Mouse (Mus musculus) fibroblast of lung, adult 2 months (primary cell): ENCODE results near the gene Snapin.
A peak's percentile ranks its signal among the peaks of the same experiment; 100 is the strongest.

Source experiments
- DNase-seq: peaks from one replicate; pipeline ENCODE4 v3.0.0-alpha.2; 2011; ENCODE audit warnings: low read depth

Gene Snapin

GRCm38 (mm10) chr3:90490696-90491256, at the start of gene Snapin:
Gene Snapin, minus strand, starts transcription at chr3:90491033.
- peak; percentile 89 for DNase-seq

GRCm38 (mm10) chr3:90537905-90538296, 47.1 kb upstream of the Snapin start:
- DNase-seq: no peak

GRCm38 (mm10) chr3:90537141-90537904, 46.5 kb upstream of the Snapin start, which contains the start of gene S100a16:
Gene S100a16, plus strand, starts transcription at chr3:90537254.
- peak; percentile 76 for DNase-seq

- no peak for DNase-seq
Measured at GRCm38 (mm10) chr3:90535446-90535845, 44.6 kb upstream of the Snapin start.

- DNase-seq: no peak
Measured at GRCm38 (mm10) chr3:90531713-90532112, 40.9 kb upstream of the Snapin start.

GRCm38 (mm10) chr3:90527291-90527873, 36.5 kb upstream of the Snapin start:
- no peak for DNase-seq

GRCm38 (mm10) chr3:90526580-90526979, 35.7 kb upstream of the Snapin start, which contains the start of gene S100a14:
Gene S100a14, plus strand, starts transcription at chr3:90526856.
- DNase-seq: no peak

GRCm38 (mm10) chr3:90526076-90526475, 35.2 kb upstream of the Snapin start:
- DNase-seq: no peak

- no peak for DNase-seq
Measured at GRCm38 (mm10) chr3:90525421-90525820, 34.6 kb upstream of the Snapin start.

- no peak for DNase-seq
Measured at GRCm38 (mm10) chr3:90517711-90518110, 26.9 kb upstream of the Snapin start.

- no peak for DNase-seq
Measured at GRCm38 (mm10) chr3:90515789-90516188, 25.0 kb upstream of the Snapin start.

- DNase-seq: no peak
Measured at GRCm38 (mm10) chr3:90515242-90515641, 24.4 kb upstream of the Snapin start.

- no peak for DNase-seq
Measured at GRCm38 (mm10) chr3:90514691-90515090, 23.9 kb upstream of the Snapin start.

- no peak for DNase-seq
Measured at GRCm38 (mm10) chr3:90513796-90514590, 23.2 kb upstream of the Snapin start, which contains the start of the genes S100a1 and S100a13. Gene S100a1, minus strand, starts transcription at chr3:90514392. Gene S100a13, plus strand, starts transcription at chr3:90514435.

GRCm38 (mm10) chr3:90512948-90513642, 22.3 kb upstream of the Snapin start:
- no peak for DNase-seq

- no peak for DNase-seq
Measured at GRCm38 (mm10) chr3:90512276-90512675, 21.4 kb upstream of the Snapin start.

GRCm38 (mm10) chr3:90509747-90510123, 18.9 kb upstream of the Snapin start:
- no peak for DNase-seq

- peak; percentile 97 for DNase-seq
Measured at GRCm38 (mm10) chr3:90508950-90509746, 18.3 kb upstream of the Snapin start, which contains the start of gene Chtop. Gene Chtop, minus strand, starts transcription at chr3:90509498.

GRCm38 (mm10) chr3:90508287-90508949, 17.6 kb upstream of the Snapin start:
- DNase-seq: no peak

GRCm38 (mm10) chr3:90506362-90506761, 15.5 kb upstream of the Snapin start:
- no peak for DNase-seq
